Mouse (Mus musculus): ENCODE results near the gene Zfp609. TPM values are rescaled to one million over a fixed set of nuclear protein-coding genes. Genes with fewer than 3 reads are reported as not detected.
"Not testable (repeated sequence)": the region's sequence is repeated elsewhere in the genome, so short reads cannot be mapped to it uniquely, and the experiment has no call there.

Zfp609 gene
- total and polyA plus RNA-seq, 3 experiments, result 8.7 to 25.5 (median 23.7) TPM

DNA sequence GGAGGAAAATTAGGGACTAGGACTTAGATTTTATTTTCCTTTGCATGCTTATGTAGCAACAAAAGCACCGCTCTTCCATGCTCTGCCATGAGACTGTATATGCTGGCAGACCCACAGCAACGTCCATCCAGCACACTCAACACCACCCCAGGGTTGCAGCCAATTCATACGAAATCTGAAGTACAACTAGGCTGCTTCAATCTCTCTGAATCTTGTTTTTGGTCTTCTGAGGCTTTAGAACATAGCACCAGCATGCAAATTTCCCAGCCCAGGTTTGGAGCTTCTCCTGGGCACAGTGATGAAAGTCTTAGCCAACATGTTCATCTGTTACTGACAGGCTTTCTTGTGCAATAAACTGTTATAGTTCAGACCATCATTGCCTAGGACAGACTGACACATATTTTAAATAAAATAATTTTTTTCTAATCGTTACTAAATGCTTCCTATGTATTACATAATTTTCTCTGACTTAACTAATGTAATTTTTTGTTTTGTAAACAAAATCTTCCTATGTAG is 39.5 kb downstream of the Zfp609 start:
- Histone ChIP-seq H3K27ac (no peak overlapping the region), H3K9ac (ENCODE audit: low read depth, low read length) (no peak overlapping the region), H3K36me3 (ENCODE audit: control insufficient read depth, insufficient read depth, low read length) (peaks cover 17% of the 10 kb centered on the region), H3K27me3 (ENCODE audit: control insufficient read depth, insufficient read depth, low read length) (no peaks in the 10 kb centered on the region), H3K4me1 (ENCODE audit: control insufficient read depth, insufficient read depth, low read length) (peaks cover 21% of the 10 kb centered on the region), H3K79me2 (replicated peaks; ENCODE audit: control insufficient read depth, insufficient read depth, low read length) (peaks cover 4% of the 10 kb centered on the region), H3K4me3 (no peak overlapping the region)
- intact Hi-C loops (cut with DNase I), result no loop called here
- no peak for TF ChIP-seq POLR2A (IDR thresholded peaks at IDR 0.05; ENCODE audit: insufficient read depth, low read depth, low read length)
- TF ChIP-seq EP300 (IDR thresholded peaks at IDR 0.05; ENCODE audit: insufficient read depth, low read depth, low read length), result no peak
- no peak for TF ChIP-seq CTCF (IDR thresholded peaks at IDR 0.05)
- no peak for DNase-seq
- WGBS, result 54% methylated on average over 4 of the region's 4 CpGs

DNA sequence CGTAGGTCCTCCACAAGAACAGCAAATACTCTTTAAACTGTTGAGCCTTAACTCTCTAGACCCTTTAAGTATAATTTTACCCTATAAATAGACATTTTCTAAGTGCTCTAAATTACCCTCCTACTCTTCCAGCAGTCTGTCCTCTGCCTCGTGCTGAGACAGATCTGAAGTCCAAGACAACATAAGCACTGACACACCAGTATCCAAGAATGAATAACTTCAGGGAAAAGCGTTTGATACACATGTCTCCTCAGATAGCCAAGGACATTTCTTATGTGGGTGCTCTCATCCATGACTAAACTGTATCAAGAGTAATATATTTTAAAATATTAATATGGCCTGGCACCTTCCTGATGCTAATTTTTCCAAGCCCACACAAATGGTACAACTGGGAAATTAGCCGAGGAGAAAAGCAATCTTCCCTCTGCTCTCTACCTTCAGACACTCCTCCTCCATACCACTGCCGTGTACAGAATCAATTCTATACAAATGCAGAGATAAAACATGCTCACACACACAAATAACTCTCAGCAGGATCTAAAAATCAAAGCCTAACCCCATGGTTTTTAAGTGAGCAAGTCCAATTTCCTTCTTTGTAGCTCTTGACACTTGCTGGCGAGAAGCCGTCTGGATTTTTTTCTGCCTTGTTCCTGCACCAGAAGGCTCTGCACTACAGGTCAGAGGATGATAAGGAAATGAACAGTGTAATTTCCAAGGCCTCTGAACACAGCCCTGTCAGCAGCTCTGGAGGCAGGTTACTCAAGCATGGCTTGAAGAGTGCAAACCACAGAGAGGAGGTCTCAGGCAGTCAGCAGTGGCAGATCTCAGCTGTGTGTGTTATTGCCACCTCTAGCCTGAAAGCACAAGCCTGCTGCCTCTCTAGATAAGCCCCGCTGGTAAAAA is 40.2 kb downstream of the Zfp609 start:
- H3K4me3 ChIP-seq, result no peak overlapping the region
- 33% methylated on average over 8 of the region's 8 CpGs for WGBS
- TF ChIP-seq POLR2A (IDR thresholded peaks at IDR 0.05; ENCODE audit: insufficient read depth, low read depth, low read length) (no peak), EP300 (IDR thresholded peaks at IDR 0.05; ENCODE audit: insufficient read depth, low read depth, low read length) (no peak), CTCF (IDR thresholded peaks at IDR 0.05) (no peak)
- peaks cover 17% of the 10 kb centered on the region for H3K36me3 ChIP-seq (ENCODE audit: control insufficient read depth, insufficient read depth, low read length)
- H3K4me1 ChIP-seq (ENCODE audit: control insufficient read depth, insufficient read depth, low read length), result peaks cover 20% of the 10 kb centered on the region
- no peaks in the 10 kb centered on the region for H3K27me3 ChIP-seq (ENCODE audit: control insufficient read depth, insufficient read depth, low read length)
- 0 out of 2 replicates have a peak overlapping the region, but pooled peaks have one; percentile 8 for H3K27ac ChIP-seq
- no peak overlapping the region for H3K9ac ChIP-seq (ENCODE audit: low read depth, low read length)
- peaks cover 4% of the 10 kb centered on the region for H3K79me2 ChIP-seq (replicated peaks; ENCODE audit: control insufficient read depth, insufficient read depth, low read length)
- DNase-seq, result peak; percentile 38 to 44
- intact Hi-C loops (cut with DNase I), result no loop called here

DNA sequence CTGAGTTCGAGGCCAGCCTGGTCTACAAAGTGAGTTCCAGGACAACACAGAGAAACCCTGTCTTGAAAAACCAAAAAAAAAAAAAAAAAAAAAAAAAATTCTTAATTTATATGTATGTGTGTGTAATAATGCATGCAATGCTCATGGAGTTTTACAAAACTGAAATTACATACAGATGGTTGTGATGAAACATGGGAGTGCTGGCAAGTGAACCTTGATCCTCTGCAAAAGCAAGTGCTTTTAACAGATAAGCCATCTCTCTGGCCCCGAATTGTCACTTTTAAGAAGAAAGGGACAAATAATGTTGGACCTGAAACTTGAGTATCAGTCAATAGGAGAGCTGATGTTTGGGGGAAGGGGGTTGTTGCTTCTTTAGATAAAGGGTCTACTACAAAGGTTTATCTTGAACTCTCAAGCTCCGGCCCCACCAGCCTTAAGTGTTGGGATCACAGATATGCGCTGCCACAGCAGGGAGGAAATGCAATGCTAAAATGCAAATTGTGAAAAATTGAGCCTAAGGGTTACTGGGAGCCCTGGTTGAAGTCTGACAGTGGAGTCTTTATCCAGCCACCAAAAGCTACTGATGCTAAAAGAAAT is 41.5 kb downstream of the Zfp609 start:
- no peak for DNase-seq
- no peak overlapping the region for H3K27ac ChIP-seq
- whole genome bisulfite sequencing, result 79% methylated on average over 4 of the region's 4 CpGs
- H3K27me3 ChIP-seq (ENCODE audit: control insufficient read depth, insufficient read depth, low read length), result no peaks in the 10 kb centered on the region
- H3K79me2 ChIP-seq (replicated peaks; ENCODE audit: control insufficient read depth, insufficient read depth, low read length), result peaks cover 4% of the 10 kb centered on the region; the same call in 1 of the 2 replicates
- H3K4me1 ChIP-seq (ENCODE audit: control insufficient read depth, insufficient read depth, low read length), result peaks cover 12% of the 10 kb centered on the region
- intact Hi-C loops (cut with DNase I), result no loop called here
- no peak overlapping the region for H3K4me3 ChIP-seq
- peaks cover 14% of the 10 kb centered on the region for H3K36me3 ChIP-seq (ENCODE audit: control insufficient read depth, insufficient read depth, low read length)
- TF ChIP-seq POLR2A (IDR thresholded peaks at IDR 0.05; ENCODE audit: insufficient read depth, low read depth, low read length) (no peak), EP300 (IDR thresholded peaks at IDR 0.05; ENCODE audit: insufficient read depth, low read depth, low read length) (no peak), CTCF (IDR thresholded peaks at IDR 0.05) (no peak)
- no peak overlapping the region for H3K9ac ChIP-seq (ENCODE audit: low read depth, low read length)

DNA sequence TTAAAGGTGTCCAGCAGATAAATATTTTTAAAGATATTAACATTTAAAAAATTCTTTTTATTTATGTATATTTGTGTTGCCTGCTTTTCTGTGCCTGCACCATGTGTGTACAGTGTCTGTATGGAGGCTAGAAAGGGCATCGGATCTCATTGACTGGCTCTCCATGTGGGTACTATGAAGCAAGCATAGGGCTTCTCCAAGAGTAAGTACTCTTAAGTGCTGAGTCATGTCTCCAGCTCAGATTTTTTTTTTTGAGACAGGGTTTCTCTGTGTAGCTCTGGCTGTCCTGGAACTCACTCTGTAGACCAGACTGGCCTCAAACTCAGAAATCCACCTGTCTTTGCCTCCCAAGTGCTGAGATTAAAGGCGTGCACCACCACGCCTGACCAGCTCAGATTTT is 47.7 kb downstream of the Zfp609 start:
- H3K27ac ChIP-seq; H3K27me3 ChIP-seq (ENCODE audit: control insufficient read depth, insufficient read depth, low read length); H3K4me1 ChIP-seq (ENCODE audit: control insufficient read depth, insufficient read depth, low read length); DNase-seq; intact Hi-C loops (cut with DNase I); H3K36me3 ChIP-seq (ENCODE audit: control insufficient read depth, insufficient read depth, low read length); H3K9ac ChIP-seq (ENCODE audit: low read depth, low read length); H3K4me3 ChIP-seq; H3K79me2 ChIP-seq (replicated peaks; ENCODE audit: control insufficient read depth, insufficient read depth, low read length): not testable (repeated sequence)
- 97% methylated on average over 3 of the region's 3 CpGs for WGBS

DNA sequence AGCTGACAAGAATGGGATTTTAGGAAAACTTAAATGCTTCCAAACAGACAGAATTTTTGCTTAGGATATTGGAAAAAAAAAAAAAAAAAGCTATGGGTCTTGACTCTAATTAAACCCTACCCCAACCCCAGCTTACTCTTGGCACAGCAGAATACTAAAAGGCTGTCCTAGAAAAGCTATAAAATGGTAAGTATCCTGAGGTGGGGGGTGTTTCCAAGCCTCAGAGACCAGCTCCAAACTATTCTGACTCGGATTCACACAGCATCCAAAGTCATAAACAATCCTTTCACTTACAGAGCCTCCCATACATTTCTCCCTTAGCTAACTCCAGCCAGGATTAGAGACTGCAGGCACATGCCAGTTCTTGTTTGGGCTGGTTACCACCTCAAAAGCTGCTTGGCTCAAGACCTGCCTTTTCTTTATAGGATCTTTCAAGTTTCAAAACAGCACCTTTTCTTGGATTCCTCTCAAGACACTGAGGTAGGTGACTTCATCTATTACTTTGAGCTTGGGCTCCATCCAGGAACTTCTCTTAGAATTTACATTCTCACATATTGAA is 50.4 kb downstream of the Zfp609 start:
- Histone ChIP-seq H3K9ac (ENCODE audit: low read depth, low read length) (no peak overlapping the region), H3K79me2 (replicated peaks; ENCODE audit: control insufficient read depth, insufficient read depth, low read length) (peaks cover 6% of the 10 kb centered on the region), H3K4me1 (ENCODE audit: control insufficient read depth, insufficient read depth, low read length) (peaks cover 5% of the 10 kb centered on the region), H3K36me3 (ENCODE audit: control insufficient read depth, insufficient read depth, low read length) (no peaks in the 10 kb centered on the region; the same call in 1 of the 2 replicates), H3K27ac (no peak overlapping the region), H3K4me3 (no peak overlapping the region), H3K27me3 (ENCODE audit: control insufficient read depth, insufficient read depth, low read length) (no peaks in the 10 kb centered on the region)
- intact Hi-C loops (cut with DNase I), result no loop called here
- TF ChIP-seq POLR2A (IDR thresholded peaks at IDR 0.05; ENCODE audit: insufficient read depth, low read depth, low read length) (no peak), CTCF (IDR thresholded peaks at IDR 0.05) (no peak), EP300 (IDR thresholded peaks at IDR 0.05; ENCODE audit: insufficient read depth, low read depth, low read length) (no peak)
- DNase-seq, result no peak
- 43% methylated on average over 1 of the region's 1 CpGs for WGBS

Data from heart, adult 2 months (tissue).